Mouse (Mus musculus) cortical plate, adult 2 months (tissue): ENCODE data around the gene Arl15.

Experiments
- CTCF ChIP-seq: fragments of 200-500 bp; IDR thresholded peaks from 2 replicates; pipeline ENCODE4 v1.5.1; 2011; ENCODE audit warnings: mild to moderate bottlenecking, control low read depth, low read length; ENCODE audit not compliant: insufficient read depth; ENCODE audit errors: extremely low read depth
- POLR2A ChIP-seq: fragments of 200-500 bp; IDR thresholded peaks from 2 replicates; pipeline ENCODE4 v1.6.1; 2011; ENCODE audit warnings: mild to moderate bottlenecking, low read length, control low read depth; ENCODE audit not compliant: insufficient read depth; ENCODE audit errors: extremely low read depth

- TF ChIP-seq CTCF (no peak), POLR2A (no peak)
Observed at GRCm38 (mm10) chr13:114130566-114131319, 336.4 kb downstream of the Arl15 start.
